Mouse (Mus musculus): Measurements from ENCODE around the gene Stim1.

The Stim1 gene

DNA sequence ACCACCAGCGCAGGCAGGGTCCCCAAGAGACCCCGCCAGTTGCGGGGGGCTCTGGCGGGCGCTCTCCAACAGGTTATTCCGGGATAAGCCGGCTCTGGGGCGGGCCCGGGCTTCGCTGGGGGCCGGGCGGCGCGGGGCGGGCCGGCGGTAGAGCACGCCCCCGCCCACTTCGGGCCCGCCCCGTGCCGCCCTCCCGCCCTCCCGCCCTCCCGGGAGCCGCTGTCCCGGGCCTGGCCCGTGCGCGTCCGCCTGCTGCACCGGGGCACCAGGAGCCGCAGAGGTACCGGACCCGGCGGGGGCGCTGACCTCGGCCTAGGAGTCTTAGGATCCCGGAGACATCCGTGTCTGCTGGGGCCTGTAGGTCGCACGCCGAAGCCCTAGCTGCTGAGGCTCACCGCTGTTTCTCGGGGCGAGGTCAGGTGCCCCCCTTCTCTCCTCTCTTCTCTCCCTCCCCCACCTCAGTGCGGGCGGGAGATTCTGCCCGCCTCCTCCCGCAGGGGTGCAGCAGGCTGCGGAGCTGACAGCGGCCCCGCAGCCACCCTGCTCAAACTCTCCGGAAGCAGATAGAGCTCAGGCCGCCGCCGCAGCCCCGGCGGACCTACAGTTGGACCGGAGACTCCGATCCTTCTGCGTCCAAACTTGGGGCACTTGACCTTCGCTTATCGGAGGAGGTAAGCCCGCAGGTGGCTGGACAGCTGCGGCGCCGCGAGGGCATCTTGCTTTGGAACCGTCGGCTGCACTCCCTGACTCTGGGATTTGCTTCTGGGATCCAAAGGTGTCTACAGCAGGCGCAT is at the start of gene Stim1:
Gene Stim1, plus strand, starts transcription at position 206 of the 794 bp plus-strand sequence.
- DNase-seq (ENCODE audit: low read depth): peak; percentile 84

DNA sequence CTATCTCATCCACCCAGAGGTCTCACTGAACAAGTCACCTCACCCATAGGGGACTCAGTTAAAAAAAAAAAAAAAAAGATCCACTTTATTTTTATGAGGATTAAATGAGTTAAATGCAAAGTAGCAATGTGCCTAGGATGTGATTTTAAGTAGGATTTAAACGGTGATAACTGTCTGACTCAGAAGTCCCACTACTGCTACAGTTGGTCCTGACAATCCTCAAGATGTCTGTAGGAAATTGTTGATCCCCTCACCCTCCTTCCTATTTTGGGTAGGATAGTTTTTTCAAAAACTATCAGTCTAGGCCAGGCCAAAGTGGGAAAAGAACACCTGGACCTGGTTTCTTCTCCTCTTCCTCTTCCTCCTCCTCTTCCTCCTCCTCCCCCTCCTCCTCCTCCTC is 45.7 kb upstream of the Stim1 start:
- DNase-seq (ENCODE audit: low read depth): peak; percentile 54

- peak; percentile 85 for DNase-seq (ENCODE audit: low read depth)
These were observed 45.3 kb upstream of the Stim1 start for GRCm38 (mm10) chr7:102222336-102222735.

- DNase-seq (ENCODE audit: low read depth): peak; percentile 84
These were observed 44.6 kb upstream of the Stim1 start for GRCm38 (mm10) chr7:102222830-102223556.

- peak; percentile 80 for DNase-seq (ENCODE audit: low read depth)
These were observed 43.5 kb upstream of the Stim1 start for GRCm38 (mm10) chr7:102223883-102224738.

DNA sequence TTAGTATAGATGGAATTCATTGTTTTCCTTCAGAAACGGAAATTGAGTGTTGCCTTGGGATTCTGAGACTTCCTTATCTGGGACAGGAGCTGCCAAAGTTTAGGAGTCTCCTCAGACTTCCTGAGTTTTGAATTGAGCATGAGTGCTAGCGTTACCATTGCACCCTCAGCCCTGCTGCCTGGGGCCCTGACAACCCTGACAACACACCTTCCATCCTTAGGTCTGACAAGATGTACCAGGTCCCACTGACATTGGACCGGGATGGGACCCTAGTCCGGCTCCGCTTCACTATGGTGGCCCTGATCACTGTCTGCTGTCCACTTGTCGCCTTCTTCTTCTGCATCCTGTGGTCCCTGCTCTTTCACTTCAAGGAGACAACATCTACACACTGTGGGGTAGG is 41.6 kb upstream of the Stim1 start:
- no peak for DNase-seq (ENCODE audit: low read depth)

DNA sequence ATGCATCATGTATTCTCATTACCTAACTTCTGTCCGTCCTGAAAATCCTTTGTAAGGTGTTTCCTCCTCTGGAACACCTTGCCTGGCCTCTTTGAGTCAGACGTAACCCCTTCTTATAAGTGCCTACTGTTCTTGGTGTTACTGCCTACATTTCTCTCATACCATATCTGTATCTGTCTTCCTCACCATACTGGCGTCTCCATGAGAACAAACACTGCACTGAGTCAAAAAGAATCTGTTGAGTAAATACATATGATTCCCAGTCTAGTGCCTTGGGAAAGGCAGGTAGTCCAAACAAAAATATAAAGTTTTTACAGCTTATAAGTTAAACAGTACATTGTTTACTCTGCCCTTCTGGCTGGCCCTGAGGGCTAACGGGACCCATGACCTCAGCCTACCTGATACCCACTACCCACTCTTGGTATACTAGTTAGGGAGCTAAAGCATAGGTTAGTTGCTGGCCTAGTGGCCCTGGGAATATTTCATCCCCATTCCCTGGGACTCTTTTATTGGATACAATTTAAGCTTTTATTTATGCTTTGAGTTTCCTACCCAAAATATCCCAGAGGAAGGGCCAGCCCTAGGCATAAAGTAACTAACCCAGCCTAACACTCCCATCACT is 39.4 kb upstream of the Stim1 start:
- no peak for DNase-seq (ENCODE audit: low read depth)

GRCm38 (mm10) chr7:102229814-102230213 is 37.8 kb upstream of the Stim1 start:
- DNase-seq (ENCODE audit: low read depth): no peak

DNA sequence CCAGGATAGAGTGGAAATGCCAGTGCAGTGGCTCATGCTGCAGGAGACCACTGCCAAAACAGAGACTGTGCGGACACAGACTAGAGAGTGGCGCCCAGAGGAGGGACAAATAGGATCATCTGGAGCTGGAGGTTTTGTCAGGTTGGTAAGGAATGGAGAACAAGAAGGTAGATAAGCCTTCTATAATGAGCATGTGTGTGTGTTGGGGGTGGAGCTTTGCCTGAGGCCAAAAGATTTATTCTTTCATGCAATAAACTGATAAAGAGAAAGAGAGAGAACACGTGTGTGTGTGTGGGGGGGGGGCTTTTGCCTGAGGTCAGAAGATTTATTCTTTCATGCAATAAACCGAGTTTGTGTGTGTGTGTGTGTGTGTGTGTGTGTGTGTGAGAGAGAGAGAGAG is 34.5 kb upstream of the Stim1 start:
- no peak for DNase-seq (ENCODE audit: low read depth)

GRCm38 (mm10) chr7:102238686-102239286 is 28.8 kb upstream of the Stim1 start:
- no peak for DNase-seq (ENCODE audit: low read depth)

DNA sequence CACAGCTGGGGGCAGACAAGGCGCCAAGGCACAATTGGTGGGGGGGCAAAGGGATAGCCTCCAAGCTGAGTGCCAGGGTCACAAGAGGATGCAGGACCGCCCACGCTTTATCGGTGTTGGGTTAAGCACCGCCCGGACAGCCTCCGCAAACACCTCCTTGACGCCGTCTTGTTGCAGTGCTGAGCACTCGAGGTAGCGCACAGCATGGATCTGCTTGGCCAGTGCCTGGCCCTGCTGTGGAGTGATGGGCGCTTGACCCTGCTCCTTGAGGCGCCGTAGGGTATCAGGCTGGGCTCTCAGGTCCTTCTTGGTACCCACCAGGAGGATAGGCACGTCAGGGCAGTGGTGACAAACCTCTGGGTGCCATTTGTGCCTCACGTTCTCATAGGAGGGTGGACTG is 28.0 kb upstream of the Stim1 start:
- DNase-seq (ENCODE audit: low read depth): no peak

- peak; percentile 97 for DNase-seq (ENCODE audit: low read depth)
These were observed 25.2 kb upstream of the Stim1 start for GRCm38 (mm10) chr7:102242371-102242770.

DNA sequence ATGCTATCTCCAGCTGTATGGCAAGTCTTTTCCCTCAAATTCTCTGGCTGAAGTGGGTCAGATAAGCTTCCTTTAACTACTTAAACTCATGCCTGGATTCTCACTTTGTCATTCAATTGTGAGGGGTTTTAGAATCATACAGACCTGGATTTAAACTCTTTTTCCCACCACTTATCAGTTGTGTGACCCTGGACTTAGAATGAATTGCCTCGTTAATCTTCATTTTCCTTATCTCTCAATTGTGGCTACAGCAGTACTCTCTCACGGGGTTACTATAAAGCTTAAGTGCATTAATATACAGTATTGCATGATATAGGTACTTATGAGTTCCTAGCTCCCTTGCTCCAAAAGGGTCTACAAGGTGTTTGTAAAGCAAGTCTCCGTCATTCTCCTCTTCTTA is 24.7 kb upstream of the Stim1 start:
- no peak for DNase-seq (ENCODE audit: low read depth)

DNA sequence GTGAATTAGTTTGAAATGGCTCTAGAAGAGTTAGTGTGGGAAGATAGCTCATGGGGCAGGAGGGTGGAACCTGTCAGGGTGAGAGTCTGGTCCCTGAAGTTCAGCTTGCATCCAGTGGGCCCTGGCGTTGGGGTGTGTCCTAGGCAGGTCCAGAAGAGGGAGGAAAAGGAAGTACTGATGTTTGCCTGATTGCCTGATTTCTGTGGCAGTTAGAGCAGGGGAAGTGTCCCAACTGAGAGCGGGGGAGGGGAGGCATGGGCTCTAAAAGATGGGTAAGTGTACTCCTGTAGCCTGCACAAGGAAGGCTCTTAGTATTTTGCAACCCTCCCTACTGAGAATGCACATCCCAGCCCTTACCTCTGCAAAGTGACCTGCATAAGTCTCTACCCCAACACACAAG is 23.7 kb upstream of the Stim1 start:
- peak; percentile 95 for DNase-seq (ENCODE audit: low read depth)

DNA sequence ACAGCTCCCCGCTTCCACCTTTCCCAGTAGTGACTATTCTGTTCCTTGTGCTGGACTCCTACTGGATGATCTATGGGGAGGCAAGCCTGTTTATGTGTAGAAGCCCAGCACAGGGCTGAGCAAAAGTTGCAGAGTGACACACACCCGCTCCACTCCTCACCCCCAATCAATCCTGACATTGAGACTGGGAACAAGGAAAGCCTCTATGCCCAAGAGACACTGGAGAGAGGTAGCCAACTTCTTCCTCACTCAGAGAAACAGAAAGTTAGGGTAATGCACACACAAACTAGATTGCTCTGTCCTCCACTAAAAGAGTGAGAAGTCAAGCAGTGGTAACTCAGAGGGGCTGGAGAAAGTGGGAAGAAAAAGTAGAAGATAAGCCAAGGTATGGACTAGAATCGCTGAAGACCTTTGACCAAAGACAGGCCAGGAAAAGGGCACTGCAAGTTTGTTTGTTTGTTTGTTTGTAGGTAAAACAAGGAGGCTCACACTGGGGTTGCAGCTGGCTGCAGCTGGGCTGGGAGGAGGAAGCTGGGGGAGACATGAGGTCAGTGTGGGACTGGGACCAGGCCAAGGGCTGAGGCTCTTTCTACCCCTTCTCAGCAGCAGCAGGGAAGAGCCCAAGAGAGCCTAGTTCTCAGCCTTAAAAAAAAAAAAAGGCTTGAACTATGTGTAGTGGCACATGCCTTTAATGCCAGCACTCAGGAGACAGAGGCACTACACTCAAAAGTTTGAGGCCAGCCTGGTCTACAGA is 22.6 kb upstream of the Stim1 start:
- DNase-seq (ENCODE audit: low read depth): peak; percentile 62

DNA sequence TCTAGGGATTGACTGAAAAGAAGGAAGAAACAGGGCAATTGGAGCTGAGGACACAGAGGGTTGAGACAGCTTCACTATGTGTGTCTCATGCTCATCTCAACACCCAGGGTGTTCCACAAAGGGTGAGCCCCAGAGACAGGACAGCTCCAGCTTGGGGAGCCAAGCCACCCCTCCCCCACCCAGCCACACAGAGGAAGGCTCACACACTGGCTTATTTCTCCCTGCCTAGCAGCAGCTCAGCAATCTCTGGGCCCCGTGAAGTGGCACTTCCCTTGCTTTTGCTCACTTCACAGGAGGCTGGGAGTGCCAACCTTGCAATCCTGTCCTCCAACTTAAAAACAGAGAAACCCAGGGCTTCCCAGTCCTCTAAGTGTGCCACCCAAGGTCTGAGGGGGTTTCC is 21.8 kb upstream of the Stim1 start:
- peak; percentile 58 for DNase-seq (ENCODE audit: low read depth)

GRCm38 (mm10) chr7:102246265-102246664 is 21.3 kb upstream of the Stim1 start:
- no peak for DNase-seq (ENCODE audit: low read depth)

DNA sequence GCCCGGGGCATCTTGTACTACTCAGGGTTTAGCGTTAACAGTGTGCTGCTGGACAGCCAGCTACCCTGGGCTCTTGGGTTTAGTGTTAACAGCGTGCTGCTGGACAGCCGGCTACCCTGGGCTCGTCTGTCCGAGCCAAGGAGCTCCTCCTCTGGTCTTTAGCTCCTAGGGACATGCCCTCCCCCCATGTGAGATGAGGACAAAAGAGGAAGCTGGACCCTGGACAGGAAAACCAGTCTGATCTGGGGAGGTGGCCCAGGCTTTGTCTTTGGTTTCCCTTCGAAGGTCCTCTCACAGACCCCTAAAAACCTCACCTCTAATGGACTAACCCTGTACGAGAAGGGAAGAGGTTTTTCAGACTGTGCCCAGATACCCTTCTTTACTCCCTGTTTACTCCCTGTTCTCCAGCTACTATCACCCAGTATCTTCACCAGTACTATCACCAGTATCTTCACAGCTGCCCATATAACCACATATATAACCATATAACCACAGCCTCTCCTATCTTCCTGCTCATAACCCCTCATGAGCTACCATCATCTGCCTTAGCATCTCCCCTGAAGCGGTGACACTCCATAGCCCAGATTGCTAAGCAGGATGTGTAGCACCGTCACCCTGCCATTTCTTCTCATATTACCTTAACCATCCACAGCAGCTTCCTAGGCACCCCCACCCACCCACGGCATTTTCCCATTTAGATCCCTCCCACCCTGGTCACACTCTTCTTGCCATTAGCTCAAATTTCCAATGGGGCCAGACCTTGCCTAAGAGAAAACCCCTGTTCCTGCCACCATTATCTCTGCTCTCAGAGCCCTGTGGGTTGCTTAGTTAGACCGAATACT is 20.4 kb upstream of the Stim1 start:
- peak; percentile 89 for DNase-seq (ENCODE audit: low read depth)

GRCm38 (mm10) chr7:102248691-102249404 is 18.8 kb upstream of the Stim1 start:
- DNase-seq (ENCODE audit: low read depth): peak; percentile 77
